Mouse (Mus musculus): ENCODE measurements around the gene Tmprss11f.

- TF ChIP-seq CTCF (IDR thresholded peaks at IDR 0.05; ENCODE audit: low read depth) = no peak
- TF ChIP-seq EP300 (IDR thresholded peaks at IDR 0.05; ENCODE audit: low read depth) = no peak
Observed at GRCm38 (mm10) chr5:86546693-86547092, 85.5 kb downstream of the Tmprss11f start.
